Mouse (Mus musculus): ENCODE data around the gene Rnf145.

Rnf145 gene

DNA sequence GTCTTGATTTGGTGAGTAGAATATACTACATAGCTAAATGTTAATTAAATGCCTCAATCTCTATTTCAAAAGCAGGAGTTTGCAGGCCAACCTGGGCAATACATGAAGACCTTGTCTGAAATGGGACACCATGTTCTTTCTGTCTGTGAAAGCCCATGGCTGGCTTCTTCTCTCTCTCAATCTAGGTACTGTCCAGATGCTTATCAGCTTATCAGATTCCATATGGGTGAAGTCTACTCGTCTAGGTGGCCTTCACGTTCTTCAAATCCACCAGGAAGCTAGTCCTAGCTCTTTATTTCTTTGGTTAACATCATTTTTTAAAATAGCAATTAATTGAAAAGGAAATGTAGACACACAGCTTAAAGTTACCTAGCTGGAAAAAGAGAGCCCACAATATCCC, 8.9 kb upstream of the Rnf145 start:
- no peak for DNase-seq (ENCODE audit: low spot score in 2 of 2)

DNA sequence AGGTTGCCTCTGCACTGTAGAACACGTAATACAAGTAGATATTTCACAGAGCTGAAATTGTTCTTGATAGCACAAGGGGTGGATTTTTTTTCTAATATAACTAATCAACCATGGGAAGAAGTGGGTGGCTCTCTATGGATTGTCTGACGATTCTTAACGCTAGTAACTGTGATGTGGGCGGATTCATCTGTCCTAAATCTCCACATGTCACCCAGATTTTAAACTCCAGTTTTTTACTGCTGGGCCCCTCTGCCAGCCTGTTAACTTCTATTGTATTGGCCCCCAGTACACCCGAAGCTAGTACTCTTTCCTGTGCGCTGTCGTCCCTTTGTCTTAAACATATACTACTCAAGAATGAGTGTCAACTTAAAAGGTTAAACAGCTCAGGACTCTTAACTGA, 8.4 kb upstream of the Rnf145 start:
- DNase-seq (ENCODE audit: low spot score in 2 of 2) = no peak

GRCm38 (mm10) chr11:44512044-44513025, 6.4 kb upstream of the Rnf145 start:
- DNase-seq (ENCODE audit: low spot score in 2 of 2) = no peak

- no peak for DNase-seq (ENCODE audit: low spot score in 2 of 2)
These were observed 5.7 kb upstream of the Rnf145 start for GRCm38 (mm10) chr11:44513026-44513422.

DNA sequence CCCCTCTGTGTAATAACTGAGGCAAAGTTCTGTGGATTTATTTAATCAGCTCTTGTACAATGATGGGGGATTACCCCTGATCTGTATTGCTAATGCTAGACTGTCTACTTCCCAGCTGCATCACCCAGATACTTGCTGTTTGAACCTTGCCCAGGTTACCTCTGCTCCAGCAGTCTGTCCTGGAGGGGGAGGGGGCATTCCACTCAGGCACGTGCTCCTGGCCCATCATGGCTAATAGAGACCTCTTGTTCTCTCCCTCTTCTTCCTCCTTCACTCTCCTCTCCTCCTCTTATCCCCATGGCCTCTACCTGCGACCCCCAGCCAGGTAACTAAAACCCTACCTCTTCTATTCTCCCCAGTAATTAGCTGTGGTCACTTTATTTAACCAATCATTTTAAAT, 4.1 kb upstream of the Rnf145 start:
- DNase-seq (ENCODE audit: low spot score in 2 of 2) = no peak

- DNase-seq (ENCODE audit: low spot score in 2 of 2) = no peak
These were observed 2.4 kb upstream of the Rnf145 start for GRCm38 (mm10) chr11:44516362-44516761.

- no peak for DNase-seq (ENCODE audit: low spot score in 2 of 2)
These were observed 1.0 kb upstream of the Rnf145 start for GRCm38 (mm10) chr11:44517561-44518280.

- DNase-seq (ENCODE audit: low spot score in 2 of 2) = peak; percentile 18 to 38
These were observed 559 bp downstream of the Rnf145 start for GRCm38 (mm10) chr11:44519096-44519949.

- peak; percentile 34 to 63 for DNase-seq (ENCODE audit: low spot score in 2 of 2)
These were observed 1.4 kb downstream of the Rnf145 start for GRCm38 (mm10) chr11:44519950-44520761.

- DNase-seq (ENCODE audit: low spot score in 2 of 2) = no peak
These were observed 3.8 kb downstream of the Rnf145 start for GRCm38 (mm10) chr11:44522594-44522993.

GRCm38 (mm10) chr11:44525765-44526164, 7.0 kb downstream of the Rnf145 start:
- DNase-seq (ENCODE audit: low spot score in 2 of 2) = no peak

DNA sequence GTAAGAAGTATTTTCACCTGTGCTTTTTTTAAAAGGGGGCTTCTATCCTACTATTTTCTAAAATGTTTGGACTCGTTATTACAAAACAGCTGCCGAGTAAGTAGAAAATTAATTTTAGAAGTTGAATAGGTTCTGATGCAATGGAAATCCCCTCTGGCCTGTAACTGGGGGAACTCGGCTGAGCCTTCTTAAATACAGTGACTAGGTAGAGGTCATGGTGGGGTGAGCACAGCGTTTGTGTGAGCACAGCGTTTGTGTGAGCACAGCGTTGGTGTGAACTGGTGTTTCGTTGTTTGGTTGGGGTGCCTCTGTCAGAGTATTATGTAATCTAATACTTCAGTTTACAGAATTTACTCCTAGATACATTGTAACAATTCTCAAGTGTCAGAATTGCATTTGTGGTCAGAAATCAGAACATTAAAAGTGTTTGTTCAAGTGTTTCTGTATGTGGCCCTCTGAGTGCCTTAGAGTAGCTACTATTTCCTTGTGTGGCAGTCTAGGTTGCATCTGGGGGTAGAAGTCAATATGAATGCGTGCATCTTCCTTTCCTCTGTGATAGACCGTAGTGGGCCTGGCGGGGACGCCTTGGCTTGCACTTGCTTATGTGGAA, 8.0 kb downstream of the Rnf145 start:
- DNase-seq (ENCODE audit: low spot score in 2 of 2) = no peak

- DNase-seq (ENCODE audit: low spot score in 2 of 2) = no peak
These were observed 9.9 kb downstream of the Rnf145 start for GRCm38 (mm10) chr11:44528560-44529199.

DNA sequence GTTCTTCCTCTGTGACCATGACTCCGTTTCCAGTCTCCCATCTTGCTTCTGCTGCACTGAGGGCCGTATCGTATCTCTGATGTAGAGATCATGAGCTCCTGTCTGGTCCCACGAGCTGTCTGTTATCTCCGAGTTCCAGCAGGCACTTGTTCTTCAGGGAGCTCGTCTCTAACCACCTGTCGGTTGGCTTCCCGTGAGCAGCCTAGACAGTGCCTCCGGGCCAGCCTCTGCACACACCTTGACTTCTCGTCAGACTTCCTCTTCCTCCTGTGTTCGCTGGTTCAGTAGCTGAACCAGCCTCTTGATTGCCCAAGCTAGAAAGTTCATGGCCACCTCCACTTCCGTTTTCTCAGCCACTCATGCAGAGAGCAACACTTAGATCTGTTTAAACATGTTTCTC, 10.4 kb downstream of the Rnf145 start:
- no peak for DNase-seq (ENCODE audit: low spot score in 2 of 2)

DNA sequence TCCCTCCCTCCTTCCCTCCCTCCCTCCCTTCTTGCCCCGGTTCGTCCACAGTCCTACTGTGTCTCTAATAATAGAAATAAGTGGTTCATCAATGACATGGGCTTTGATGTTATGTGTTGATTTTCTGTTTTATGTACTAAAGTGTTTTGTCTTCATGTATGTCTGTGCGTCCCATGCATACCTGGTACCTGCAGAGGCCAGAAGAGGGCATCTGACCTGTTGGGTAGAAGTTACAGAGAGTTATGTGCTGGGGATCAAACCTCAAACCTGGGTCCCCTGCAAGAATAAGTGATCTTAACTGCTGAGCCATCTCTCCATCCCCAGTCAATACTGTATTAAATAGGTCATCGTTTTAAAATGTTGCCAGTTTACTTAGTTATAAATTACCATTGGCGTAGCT, 11.0 kb downstream of the Rnf145 start:
- DNase-seq (ENCODE audit: low spot score in 2 of 2) = no peak

DNA sequence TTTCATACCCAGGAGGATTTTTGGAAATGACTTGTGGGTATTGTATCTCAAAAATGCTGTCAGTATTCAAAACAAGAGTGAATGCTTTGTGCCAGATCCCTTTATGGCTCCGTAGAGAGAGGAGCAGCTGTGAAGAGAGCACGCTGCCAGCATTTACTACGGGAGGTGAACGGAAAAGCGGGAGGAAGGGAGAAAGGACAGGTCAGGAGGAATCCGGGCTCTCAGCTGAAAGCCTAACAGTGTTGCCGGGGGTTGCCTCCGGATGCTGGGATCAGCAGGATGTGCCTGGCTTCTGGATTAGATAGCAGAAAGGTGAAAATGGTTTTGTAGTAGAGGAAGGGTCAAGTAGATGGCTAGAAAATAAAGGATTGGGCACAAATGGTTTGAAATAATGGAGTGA, 11.6 kb downstream of the Rnf145 start:
- DNase-seq (ENCODE audit: low spot score in 2 of 2) = no peak

DNA sequence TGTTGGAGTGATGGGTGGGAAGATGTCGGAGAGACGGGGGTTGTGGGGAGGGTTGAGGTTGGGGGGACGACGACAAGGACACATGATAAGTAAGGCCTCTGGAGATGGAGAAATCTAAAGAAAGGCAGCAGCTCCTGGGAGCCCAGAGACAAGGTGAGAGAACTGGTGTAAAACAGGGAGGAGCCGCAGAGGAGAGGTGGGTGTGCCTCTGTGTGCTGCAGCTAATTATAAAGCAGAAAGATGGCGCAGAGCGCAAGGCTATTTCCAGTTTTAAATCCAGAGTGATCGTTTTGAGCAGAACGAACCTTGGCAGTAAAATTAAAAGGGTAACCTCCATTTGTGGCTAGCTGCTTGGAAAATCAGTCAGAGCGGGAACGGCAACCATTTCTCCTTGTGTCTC, 12.1 kb downstream of the Rnf145 start:
- no peak for DNase-seq (ENCODE audit: low spot score in 2 of 2)

DNA sequence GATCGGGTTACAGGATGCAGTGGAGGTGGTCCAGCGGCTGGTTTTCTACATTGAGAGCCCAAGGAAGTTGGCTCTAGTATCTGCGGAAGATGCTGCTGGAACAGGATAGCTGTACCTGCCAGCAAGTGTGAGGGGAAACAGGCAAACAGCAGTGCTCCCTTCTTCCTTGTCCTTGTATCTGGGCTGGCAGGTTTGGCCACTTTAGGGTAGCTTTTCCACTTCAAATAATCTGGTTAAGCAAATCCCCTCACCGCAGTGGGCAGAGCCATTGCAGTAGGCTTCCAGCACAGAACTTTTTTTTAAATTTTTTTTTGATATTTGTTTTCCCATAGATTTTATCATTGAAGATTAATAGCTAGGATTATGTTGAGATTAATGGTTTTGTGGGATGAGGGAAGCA, 12.9 kb downstream of the Rnf145 start:
- no peak for DNase-seq (ENCODE audit: low spot score in 2 of 2)

GRCm38 (mm10) chr11:44532846-44533781, 14.3 kb downstream of the Rnf145 start:
- DNase-seq (ENCODE audit: low spot score in 2 of 2) = no peak
